Mouse (Mus musculus) erythroblast, embryonic 14.5 days (primary cell): Measurements from ENCODE around the gene Rbp1.

Source experiments
- GATA1 ChIP-seq: IDR thresholded peaks from 2 replicates; pipeline ENCODE4 v1.6.1; 2012; ENCODE audit warnings: low read length, inconsistent platforms, mixed read lengths
- TAL1 ChIP-seq: IDR thresholded peaks from 3 replicates; pipeline ENCODE4 v1.6.1; 2012; ENCODE audit warnings: low read length, inconsistent platforms, mixed read lengths

- TF ChIP-seq GATA1 = no peak
- no peak for TF ChIP-seq TAL1
Observed at GRCm38 (mm10) chr9:98397866-98398265, 24.9 kb upstream of the Rbp1 start.
